Mouse (Mus musculus) layer of hippocampus, adult 9-11 months (tissue): Measurements from ENCODE around the gene Gm17334.

Experiments used
- DNase-seq: peaks from one replicate; pipeline ENCODE4 v3.0.0; 2022

The Gm17334 gene

GRCm38 (mm10) chr11:53796409-53797151, 23.6 kb upstream of the Gm17334 start:
- DNase-seq = no peak

GRCm38 (mm10) chr11:53795813-53796212, 22.8 kb upstream of the Gm17334 start:
- DNase-seq = no peak

GRCm38 (mm10) chr11:53794671-53795557, 21.9 kb upstream of the Gm17334 start:
- DNase-seq = peak; percentile 60

GRCm38 (mm10) chr11:53794015-53794414, 21.0 kb upstream of the Gm17334 start:
- peak; percentile 70 for DNase-seq

GRCm38 (mm10) chr11:53792986-53793385, 20.0 kb upstream of the Gm17334 start:
- peak; percentile 50 for DNase-seq

GRCm38 (mm10) chr11:53789277-53789676, 16.3 kb upstream of the Gm17334 start:
- DNase-seq = no peak

- no peak for DNase-seq
Measured at GRCm38 (mm10) chr11:53788196-53788595, 15.2 kb upstream of the Gm17334 start.

- DNase-seq = no peak
Measured at GRCm38 (mm10) chr11:53786058-53787031, 13.4 kb upstream of the Gm17334 start.

- no peak for DNase-seq
Measured at GRCm38 (mm10) chr11:53785311-53785936, 12.4 kb upstream of the Gm17334 start.

- DNase-seq = no peak
Measured at GRCm38 (mm10) chr11:53783288-53783687, 10.3 kb upstream of the Gm17334 start.

GRCm38 (mm10) chr11:53781964-53782363, 9.0 kb upstream of the Gm17334 start:
- DNase-seq = no peak

- no peak for DNase-seq
Measured at GRCm38 (mm10) chr11:53781201-53781775, 8.3 kb upstream of the Gm17334 start.

GRCm38 (mm10) chr11:53780262-53780661, 7.3 kb upstream of the Gm17334 start:
- no peak for DNase-seq

- no peak for DNase-seq
Measured at GRCm38 (mm10) chr11:53779808-53780207, 6.8 kb upstream of the Gm17334 start.

GRCm38 (mm10) chr11:53778455-53778854, 5.5 kb upstream of the Gm17334 start:
- no peak for DNase-seq

GRCm38 (mm10) chr11:53777736-53778135, 4.7 kb upstream of the Gm17334 start:
- no peak for DNase-seq

GRCm38 (mm10) chr11:53774659-53775255, 1.8 kb upstream of the Gm17334 start:
- no peak for DNase-seq

- DNase-seq = no peak
Measured at GRCm38 (mm10) chr11:53773641-53774360, 814 bp upstream of the Gm17334 start.

- no peak for DNase-seq
Measured at GRCm38 (mm10) chr11:53772536-53772935, 451 bp downstream of the Gm17334 start.

- no peak for DNase-seq
Measured at GRCm38 (mm10) chr11:53771001-53771744, 1.8 kb downstream of the Gm17334 start.
